Mouse (Mus musculus) cerebellum, adult 11 months (tissue): ENCODE measurements around the gene Cdc14a.

ENCODE experiments used
- DNase-seq: peaks from one replicate; pipeline ENCODE4 v3.0.0; 2022

The Cdc14a gene

GRCm38 (mm10) chr3:116412954-116413724 lies 10.7 kb downstream of the Cdc14a start:
- no peak for DNase-seq

- DNase-seq = no peak
Observed at GRCm38 (mm10) chr3:116410051-116410450, 13.8 kb downstream of the Cdc14a start.

- DNase-seq = no peak
Observed at GRCm38 (mm10) chr3:116409486-116409885, 14.3 kb downstream of the Cdc14a start.

GRCm38 (mm10) chr3:116408856-116409255 lies 15.0 kb downstream of the Cdc14a start:
- DNase-seq = no peak

GRCm38 (mm10) chr3:116405516-116405915 lies 18.3 kb downstream of the Cdc14a start:
- no peak for DNase-seq

GRCm38 (mm10) chr3:116401436-116401835 lies 22.4 kb downstream of the Cdc14a start:
- no peak for DNase-seq

- no peak for DNase-seq
Observed at GRCm38 (mm10) chr3:116399349-116400090, 24.3 kb downstream of the Cdc14a start.

GRCm38 (mm10) chr3:116398543-116398942 lies 25.3 kb downstream of the Cdc14a start:
- DNase-seq = no peak

GRCm38 (mm10) chr3:116397976-116398375 lies 25.9 kb downstream of the Cdc14a start:
- DNase-seq = no peak

- DNase-seq = no peak
Observed at GRCm38 (mm10) chr3:116397341-116397740, 26.5 kb downstream of the Cdc14a start.

- DNase-seq = no peak
Observed at GRCm38 (mm10) chr3:116396571-116396970, 27.3 kb downstream of the Cdc14a start.

- no peak for DNase-seq
Observed at GRCm38 (mm10) chr3:116394885-116395390, 28.9 kb downstream of the Cdc14a start.

GRCm38 (mm10) chr3:116391399-116391798 lies 32.4 kb downstream of the Cdc14a start:
- no peak for DNase-seq

GRCm38 (mm10) chr3:116389500-116390470 lies 34.0 kb downstream of the Cdc14a start:
- DNase-seq = no peak

GRCm38 (mm10) chr3:116388808-116389207 lies 35.0 kb downstream of the Cdc14a start:
- no peak for DNase-seq

GRCm38 (mm10) chr3:116386886-116387285 lies 36.9 kb downstream of the Cdc14a start:
- no peak for DNase-seq

- DNase-seq = no peak
Observed at GRCm38 (mm10) chr3:116386342-116386741, 37.5 kb downstream of the Cdc14a start.

- DNase-seq = no peak
Observed at GRCm38 (mm10) chr3:116384319-116384718, 39.5 kb downstream of the Cdc14a start.

- DNase-seq = no peak
Observed at GRCm38 (mm10) chr3:116380319-116380718, 43.5 kb downstream of the Cdc14a start.

GRCm38 (mm10) chr3:116375442-116375841 lies 48.4 kb downstream of the Cdc14a start:
- no peak for DNase-seq

GRCm38 (mm10) chr3:116374486-116374885 lies 49.3 kb downstream of the Cdc14a start:
- DNase-seq = no peak

- no peak for DNase-seq
Observed at GRCm38 (mm10) chr3:116373196-116373595, 50.6 kb downstream of the Cdc14a start.
